ENCODE assay signal across 16 mouse cellular contexts in the genomic region with DNA sequence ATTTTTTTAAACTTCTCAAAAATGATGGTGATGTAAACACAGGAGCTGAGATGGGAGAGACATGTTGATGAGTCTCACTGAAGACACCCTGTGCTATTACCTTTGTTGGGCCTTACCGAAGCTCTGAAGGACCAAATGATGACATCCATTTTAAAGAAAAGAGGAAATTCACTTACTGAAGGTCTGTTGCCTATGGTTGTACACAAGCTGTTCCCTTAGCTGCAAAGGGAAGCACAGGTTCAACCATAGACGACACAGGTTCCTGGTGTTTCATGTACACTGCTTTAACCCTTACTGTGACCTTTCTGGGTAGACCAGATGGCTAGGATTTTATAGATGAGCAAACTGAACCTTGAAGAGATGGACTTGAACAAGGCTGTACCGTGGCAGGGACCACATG. TPM values are rescaled to one million over a fixed set of nuclear protein-coding genes. Genes with fewer than 3 reads are reported as not detected.
DNase-seq lines count a peak whose midpoint lies in the region; ATAC-seq and TF ChIP-seq lines count a peak whose summit lies in the region.
"Not testable (repeated sequence)": the region's sequence is repeated elsewhere in the genome, so short reads cannot be mapped to it uniquely, and the experiment has no call there.
"Had no signal": no experiment of that assay in that cellular context is flagged by ENCODE, and none has a peak within 500 bp of the region (broad histone marks: within the 10 kb centered on the region; RNA-seq: fewer than 3 reads in every experiment).

No protein-coding gene starts in this region.

- DNase-seq in kidney, postnatal 0 days (ENCODE audit: low spot score); limb, embryonic 11.5 days (ENCODE audit: low spot score): not testable (repeated sequence)

- not testable (repeated sequence) for H3K9me3 ChIP-seq in kidney, embryonic 15.5 days (replicated peaks); kidney, postnatal 0 days (replicated peaks; ENCODE audit: low read length); limb, embryonic 11.5 days (ENCODE audit: control insufficient read depth, low read length); limb, embryonic 13.5 days

- H3K36me3 ChIP-seq in kidney, embryonic 15.5 days; kidney, postnatal 0 days (ENCODE audit: insufficient read depth, low read length); limb, embryonic 11.5 days (ENCODE audit: control insufficient read depth, insufficient read depth, low read length); limb, embryonic 13.5 days: not testable (repeated sequence)

- WGBS in kidney, embryonic 15.5 days = 49% methylated on average over 3 of the region's 3 CpGs
- 51% methylated on average over 3 of the region's 3 CpGs for WGBS in kidney, postnatal 0 days
- 58% methylated on average over 3 of the region's 3 CpGs for WGBS in limb, embryonic 11.5 days
- WGBS in limb, embryonic 13.5 days = 60% methylated on average over 3 of the region's 3 CpGs

- 0 out of 2 replicates have a peak overlapping the region, but pooled peaks have one; percentile 39 for H3K27ac ChIP-seq in kidney, embryonic 15.5 days
- peak overlapping the region; percentile 55 for H3K27ac ChIP-seq in kidney, postnatal 0 days
- H3K27ac ChIP-seq in limb, embryonic 11.5 days (replicated peaks; ENCODE audit: low read depth, low read length) = peak overlapping the region; percentile 75
- H3K27ac ChIP-seq in limb, embryonic 13.5 days = 0 out of 2 replicates have a peak overlapping the region, but pooled peaks have one; percentile 64

- not testable (repeated sequence) for TF ChIP-seq CTCF in kidney, postnatal 0 days (IDR thresholded peaks at IDR 0.05; ENCODE audit: low read depth)

- ATAC-seq in kidney, embryonic 15.5 days (replicated peaks; ENCODE audit: low FRiP score); kidney, postnatal 0 days (replicated peaks; ENCODE audit: low FRiP score, low read depth); limb, embryonic 11.5 days (ENCODE audit: insufficient number of reproducible peaks, low FRiP score, low TSS enrichment, low read depth); limb, embryonic 13.5 days (ENCODE audit: low FRiP score, low read depth): not testable (repeated sequence)
- ATAC-seq in megakaryocyte, adult 5-6 weeks (ENCODE audit: poor library complexity, severe bottlenecking) = peak; percentile 77
- ATAC-seq in monocyte, adult 5-6 weeks (replicated peaks; ENCODE audit: insufficient number of reproducible peaks, low FRiP score, low TSS enrichment, poor library complexity, severe bottlenecking) = peak; percentile 45; the same call in 1 of the 2 replicates
- ATAC-seq in neutrophil, adult 5-6 weeks (ENCODE audit: extremely low read depth, insufficient number of reproducible peaks, low FRiP score, poor library complexity, severe bottlenecking) = peak; percentile 14; the same call in 1 of the 2 replicates

- peaks cover 40% of the 10 kb centered on the region for H3K4me1 ChIP-seq in kidney, embryonic 15.5 days
- H3K4me1 ChIP-seq in kidney, postnatal 0 days (replicated peaks; ENCODE audit: insufficient read depth, low read length) = not testable (repeated sequence)
- peaks cover 18% of the 10 kb centered on the region for H3K4me1 ChIP-seq in limb, embryonic 11.5 days (ENCODE audit: control insufficient read depth, insufficient read depth, low read length)
- peaks cover 46% of the 10 kb centered on the region for H3K4me1 ChIP-seq in limb, embryonic 13.5 days

- H3K27me3 ChIP-seq in kidney, embryonic 15.5 days = peaks cover 39% of the 10 kb centered on the region
- not testable (repeated sequence) for H3K27me3 ChIP-seq in kidney, postnatal 0 days (ENCODE audit: insufficient read depth, low read length); limb, embryonic 11.5 days (ENCODE audit: control insufficient read depth, insufficient read depth, low read length); limb, embryonic 13.5 days

- not testable (repeated sequence) for H3K4me3 ChIP-seq in kidney, embryonic 15.5 days (replicated peaks); kidney, postnatal 0 days (replicated peaks; ENCODE audit: low read depth, low read length); limb, embryonic 11.5 days (ENCODE audit: low read depth, low read length); limb, embryonic 13.5 days

- not testable (repeated sequence) for H3K9ac ChIP-seq in kidney, embryonic 15.5 days; kidney, postnatal 0 days (ENCODE audit: low read depth, low read length); limb, embryonic 11.5 days (ENCODE audit: low read length); limb, embryonic 13.5 days

- H3K4me2 ChIP-seq in kidney, embryonic 15.5 days; kidney, postnatal 0 days (ENCODE audit: low read length); limb, embryonic 11.5 days (ENCODE audit: low read depth, severe bottlenecking); limb, embryonic 13.5 days (replicated peaks): not testable (repeated sequence)

RNA-seq across cellular contexts. Expression of a gene that starts 16.7 kb away (rescaled TPM):
- 1.3 and 2.3 TPM in 2 replicates for polyA plus RNA-seq in kidney, embryonic 15.5 days (2015; fragmentation: Nextera tagmentation; extraction: Ambion mirVana)
- polyA plus RNA-seq in kidney, postnatal 0 days (2015; fragmentation: Nextera tagmentation; extraction: Ambion mirVana) = 2.5 and 2.9 TPM in 2 replicates
- 1.0 and 1.6 TPM in 2 replicates for polyA plus RNA-seq in limb, embryonic 11.5 days (2014; fragmentation: Nextera tagmentation; extraction: Ambion mirVana)
- 1.4 and 2.4 TPM in 2 replicates for polyA plus RNA-seq in limb, embryonic 13.5 days (2015; fragmentation: Nextera tagmentation; extraction: Ambion mirVana)
- not detected in 2 replicates for total RNA-seq in megakaryocyte, adult 5-6 weeks (2015)
- not detected in 2 replicates for total RNA-seq in megakaryocyte, adult 5-6 weeks (2017)
- total RNA-seq in monocyte, adult 5-6 weeks (2017) = not detected in 3 replicates
- total RNA-seq in neutrophil, adult 5-6 weeks (2017) = not detected in 2 replicates
- total RNA-seq: common myeloid progenitor, adult 5-6 weeks; MEL had no signal
- polyA plus RNA-seq: erythroblast, embryonic 14.5 days had no signal

RNA-seq across cellular contexts. Expression of a gene that starts 21.8 kb away (rescaled TPM):
- 0.18 and 0.28 TPM in 2 replicates for polyA plus RNA-seq in kidney, embryonic 15.5 days (2015; fragmentation: Nextera tagmentation; extraction: Ambion mirVana)
- polyA plus RNA-seq in kidney, postnatal 0 days (2015; fragmentation: Nextera tagmentation; extraction: Ambion mirVana) = 0.14 TPM in 1 of 2 replicates, not detected in the other
- not detected in 2 replicates for polyA plus RNA-seq in limb, embryonic 11.5 days (2014; fragmentation: Nextera tagmentation; extraction: Ambion mirVana)
- polyA plus RNA-seq in limb, embryonic 13.5 days (2015; fragmentation: Nextera tagmentation; extraction: Ambion mirVana) = not detected in 2 replicates
- 0.16 and 0.27 TPM in 2 replicates for total RNA-seq in megakaryocyte, adult 5-6 weeks (2015)
- 2.1 and 3.0 TPM in 2 replicates for total RNA-seq in megakaryocyte, adult 5-6 weeks (2017)
- 2.8 TPM in 1 of 3 replicates, not detected in the others for total RNA-seq in monocyte, adult 5-6 weeks (2017)
- not detected in 2 replicates for total RNA-seq in neutrophil, adult 5-6 weeks (2017)
- total RNA-seq: common myeloid progenitor, adult 5-6 weeks; MEL had no signal
- polyA plus RNA-seq: brain, embryonic 14.5 days; embryonic facial prominence, embryonic 11.5 days; embryonic facial prominence, embryonic 13.5 days; erythroblast, embryonic 14.5 days; forebrain, embryonic 10.5 days; forebrain, embryonic 12.5 days; forebrain, embryonic 14.5 days had no signal

RNA-seq across cellular contexts. Expression of a gene that starts 53.9 kb away (rescaled TPM):
- 12.9 and 15.2 TPM in 2 replicates for polyA plus RNA-seq in kidney, embryonic 15.5 days (2015; fragmentation: Nextera tagmentation; extraction: Ambion mirVana)
- 4.3 and 6.5 TPM in 2 replicates for polyA plus RNA-seq in kidney, postnatal 0 days (2015; fragmentation: Nextera tagmentation; extraction: Ambion mirVana)
- polyA plus RNA-seq in limb, embryonic 11.5 days (2014; fragmentation: Nextera tagmentation; extraction: Ambion mirVana) = 10.0 and 10.8 TPM in 2 replicates
- 14.2 and 14.8 TPM in 2 replicates for polyA plus RNA-seq in limb, embryonic 13.5 days (2015; fragmentation: Nextera tagmentation; extraction: Ambion mirVana)
- total RNA-seq in megakaryocyte, adult 5-6 weeks (2015) = 5.2 and 10.1 TPM in 2 replicates
- 1.3 and 3.7 TPM in 2 replicates for total RNA-seq in megakaryocyte, adult 5-6 weeks (2017)
- 3.5 to 20.2 TPM (median 6.5 TPM) in 3 replicates for total RNA-seq in monocyte, adult 5-6 weeks (2017)
- 2.4 and 2.9 TPM in 2 replicates for total RNA-seq in neutrophil, adult 5-6 weeks (2017)

RNA-seq across cellular contexts. Expression of a gene that starts 55.4 kb away (rescaled TPM):
- polyA plus RNA-seq in kidney, embryonic 15.5 days (2015; fragmentation: Nextera tagmentation; extraction: Ambion mirVana) = 78.1 and 83.0 TPM in 2 replicates
- 178 and 197 TPM in 2 replicates for polyA plus RNA-seq in kidney, postnatal 0 days (2015; fragmentation: Nextera tagmentation; extraction: Ambion mirVana)
- polyA plus RNA-seq in limb, embryonic 11.5 days (2014; fragmentation: Nextera tagmentation; extraction: Ambion mirVana) = 52.9 and 53.5 TPM in 2 replicates
- polyA plus RNA-seq in limb, embryonic 13.5 days (2015; fragmentation: Nextera tagmentation; extraction: Ambion mirVana) = 76.0 and 81.1 TPM in 2 replicates
- 32.7 and 35.0 TPM in 2 replicates for total RNA-seq in megakaryocyte, adult 5-6 weeks (2015)
- total RNA-seq in megakaryocyte, adult 5-6 weeks (2017) = 31.7 and 37.0 TPM in 2 replicates
- 46.9 to 64.6 TPM (median 55.3 TPM) in 3 replicates for total RNA-seq in monocyte, adult 5-6 weeks (2017)
- 45.2 and 46.7 TPM in 2 replicates for total RNA-seq in neutrophil, adult 5-6 weeks (2017)

RNA-seq across cellular contexts. Expression of a gene that starts 59.5 kb away (rescaled TPM):
- 0.27 and 0.31 TPM in 2 replicates for polyA plus RNA-seq in kidney, embryonic 15.5 days (2015; fragmentation: Nextera tagmentation; extraction: Ambion mirVana)
- 0.37 and 0.47 TPM in 2 replicates for polyA plus RNA-seq in kidney, postnatal 0 days (2015; fragmentation: Nextera tagmentation; extraction: Ambion mirVana)
- 0.21 TPM in 1 of 2 replicates, not detected in the other for polyA plus RNA-seq in limb, embryonic 11.5 days (2014; fragmentation: Nextera tagmentation; extraction: Ambion mirVana)
- polyA plus RNA-seq in limb, embryonic 13.5 days (2015; fragmentation: Nextera tagmentation; extraction: Ambion mirVana) = 0.25 and 0.75 TPM in 2 replicates
- total RNA-seq in megakaryocyte, adult 5-6 weeks (2015) = 3.3 and 4.5 TPM in 2 replicates
- 3.3 and 4.5 TPM in 2 replicates for total RNA-seq in megakaryocyte, adult 5-6 weeks (2017)
- 0.38 to 0.39 TPM in 2 of 3 replicates, not detected in the other for total RNA-seq in monocyte, adult 5-6 weeks (2017)
- total RNA-seq in neutrophil, adult 5-6 weeks (2017) = not detected in 2 replicates
- polyA plus RNA-seq: embryonic facial prominence, embryonic 11.5 days; erythroblast, embryonic 14.5 days; forebrain, embryonic 10.5 days; forebrain, embryonic 12.5 days had no signal
